Mouse (Mus musculus) thymus, adult 2 months (tissue): ENCODE data around the gene Mras. TPM values are rescaled to one million over a fixed set of nuclear protein-coding genes. Genes with fewer than 3 reads are reported as not detected.

ENCODE experiments used
- DNase-seq: peaks from one replicate; pipeline ENCODE4 v3.0.0; 2021
- H3K27ac ChIP-seq: fragments of 200-500 bp; 2 replicates; pipeline ENCODE4 v1.5.1; 2012; ENCODE audit warnings: low read length, control low read depth; ENCODE audit not compliant: control insufficient read depth, insufficient read depth
- H3K27me3 ChIP-seq: fragments of 200-500 bp; 2 replicates; pipeline ENCODE4 v1.6.1; 2012; ENCODE audit warnings: mild to moderate bottlenecking, low read length, moderate library complexity, mixed read lengths; ENCODE audit not compliant: control insufficient read depth, insufficient read depth
- H3K36me3 ChIP-seq: fragments of 200-500 bp; 2 replicates; pipeline ENCODE4 v1.6.1; 2012; ENCODE audit warnings: mild to moderate bottlenecking, low read length, moderate library complexity; ENCODE audit not compliant: control insufficient read depth, insufficient read depth
- H3K4me1 ChIP-seq: fragments of 200-500 bp; replicated peaks from 2 replicates; pipeline ENCODE4 v1.6.1; 2012; ENCODE audit warnings: low read length; ENCODE audit not compliant: control insufficient read depth, insufficient read depth
- H3K4me3 ChIP-seq: fragments of 200-500 bp; 2 replicates; pipeline ENCODE4 v1.5.1; 2012; ENCODE audit warnings: mild to moderate bottlenecking, low read length, control low read depth, moderate library complexity; ENCODE audit not compliant: control insufficient read depth, insufficient read depth
- CTCF ChIP-seq: fragments of 200-500 bp; IDR thresholded peaks from 2 replicates; pipeline ENCODE4 v1.5.1; 2012; ENCODE audit warnings: mild to moderate bottlenecking, control low read depth, low read length, moderate library complexity, borderline replicate concordance; ENCODE audit not compliant: control insufficient read depth, poor library complexity, insufficient read depth; ENCODE audit errors: extremely low read depth
- POLR2A ChIP-seq: fragments of 200-500 bp; IDR thresholded peaks from 2 replicates; pipeline ENCODE4 v1.6.1; 2012; ENCODE audit warnings: mild to moderate bottlenecking, low read length, control low read depth, moderate library complexity; ENCODE audit not compliant: control insufficient read depth, poor library complexity, insufficient read depth; ENCODE audit errors: extremely low read depth
- WGBS: fragments of 180-500 bp; shearing (Covaris S2); methylation state at CpG from one replicate; pipeline ENCODE4 v1.1.7; 2018; 5-methylcytosine and 5-hydroxymethylcytosine counted together
- polyA plus RNA-seq: library from polyadenylated mRNA; depleted of rRNA; stranded (reverse); fragments of >200 nt; gene quantifications from 2 replicates; pipeline ENCODE4 v1.2.3, GENCODE M21; 2012

Mras gene
- polyA plus RNA-seq, 1 experiment: 14.9 TPM

DNA sequence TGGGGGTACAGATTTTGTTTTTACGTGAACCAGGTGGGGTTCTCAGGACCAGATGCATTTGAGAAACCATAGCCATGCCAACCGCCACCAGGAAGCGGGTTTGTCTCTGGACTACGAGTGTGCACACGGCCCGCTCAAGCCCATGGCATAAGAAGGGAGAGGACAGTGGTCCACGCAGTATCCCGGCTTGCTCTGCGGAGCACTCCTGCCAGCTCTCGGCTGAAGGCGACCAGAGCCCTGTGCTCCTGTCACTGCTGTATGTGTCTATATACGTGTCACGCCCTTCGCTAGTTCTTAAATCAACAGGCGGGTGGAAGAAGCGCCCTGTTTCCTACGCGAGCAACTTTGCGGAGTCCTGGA lies 79.6 kb downstream of the Mras start:
- no peaks in the 10 kb centered on the region for H3K36me3 ChIP-seq
- no peak overlapping the region for H3K4me3 ChIP-seq
- DNase-seq: no peak
- 10% methylated on average over 19 of the region's 19 CpGs for WGBS
- H3K27me3 ChIP-seq: peaks cover 6% of the 10 kb centered on the region; the same call in 1 of the 2 replicates
- H3K4me1 ChIP-seq: no peaks in the 10 kb centered on the region
- H3K27ac ChIP-seq: no peak overlapping the region
- TF ChIP-seq CTCF (no peak), POLR2A (no peak)

DNA sequence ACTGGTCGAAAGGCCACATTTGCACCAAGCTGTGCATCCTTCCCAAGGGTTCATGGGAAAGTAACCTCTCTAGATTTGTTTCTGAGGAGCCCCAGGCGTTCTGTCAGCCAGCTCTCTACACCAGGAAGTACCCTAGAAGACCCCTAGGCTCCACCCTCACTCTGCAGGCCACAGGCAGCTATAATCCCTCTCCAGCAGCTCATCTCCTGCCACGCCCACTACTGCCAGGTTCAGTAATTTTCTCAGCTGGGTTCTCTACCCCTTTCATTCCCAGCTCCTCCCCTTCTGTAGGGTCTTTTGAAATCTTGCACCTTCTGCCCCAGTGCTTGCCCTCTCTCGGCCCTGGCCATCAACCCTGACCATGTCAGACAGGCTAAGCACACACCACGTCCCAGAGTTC lies 81.2 kb downstream of the Mras start:
- WGBS: 63% methylated on average over 5 of the region's 5 CpGs
- no peak for DNase-seq

GRCm38 (mm10) chr9:99354796-99355195 lies 82.4 kb downstream of the Mras start:
- TF ChIP-seq CTCF (no peak), POLR2A (no peak)
- 82% methylated on average over 5 of the region's 5 CpGs for WGBS
- no peaks in the 10 kb centered on the region for H3K36me3 ChIP-seq
- H3K4me1 ChIP-seq: no peaks in the 10 kb centered on the region
- H3K4me3 ChIP-seq: no peak overlapping the region
- no peak for DNase-seq
- H3K27ac ChIP-seq: no peak overlapping the region
- H3K27me3 ChIP-seq: peaks cover 6% of the 10 kb centered on the region; the same call in 1 of the 2 replicates

More for the DNA sequence above, 81.2 kb downstream of the Mras start:
- Histone ChIP-seq H3K27ac (no peak overlapping the region), H3K4me3 (no peak overlapping the region), H3K4me1 (no peaks in the 10 kb centered on the region), H3K36me3 (no peaks in the 10 kb centered on the region), H3K27me3 (peaks cover 6% of the 10 kb centered on the region; the same call in 1 of the 2 replicates)
- TF ChIP-seq POLR2A (no peak), CTCF (no peak)

DNA sequence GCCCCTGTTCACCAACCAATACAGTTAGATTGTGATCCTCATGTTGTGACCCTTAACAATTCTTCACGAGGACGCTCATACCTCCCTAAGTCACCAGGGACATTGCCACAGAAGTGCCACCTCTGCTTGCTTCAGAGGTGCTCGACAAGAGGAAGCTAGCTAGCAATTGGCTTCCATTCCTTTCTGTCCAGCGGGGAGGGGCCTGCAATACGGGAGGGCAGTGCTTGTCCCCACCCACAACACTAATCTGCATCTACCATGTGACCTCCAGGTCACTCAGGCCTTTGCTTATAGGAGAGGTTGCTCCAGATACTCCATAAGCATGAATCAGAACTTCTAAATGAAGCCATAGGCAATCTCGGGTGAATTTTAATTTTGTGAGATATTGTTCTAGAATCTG lies 83.8 kb downstream of the Mras start:
- DNase-seq: no peak
- 53% methylated on average over 6 of the region's 6 CpGs for WGBS
- TF ChIP-seq CTCF (no peak), POLR2A (no peak)

DNA sequence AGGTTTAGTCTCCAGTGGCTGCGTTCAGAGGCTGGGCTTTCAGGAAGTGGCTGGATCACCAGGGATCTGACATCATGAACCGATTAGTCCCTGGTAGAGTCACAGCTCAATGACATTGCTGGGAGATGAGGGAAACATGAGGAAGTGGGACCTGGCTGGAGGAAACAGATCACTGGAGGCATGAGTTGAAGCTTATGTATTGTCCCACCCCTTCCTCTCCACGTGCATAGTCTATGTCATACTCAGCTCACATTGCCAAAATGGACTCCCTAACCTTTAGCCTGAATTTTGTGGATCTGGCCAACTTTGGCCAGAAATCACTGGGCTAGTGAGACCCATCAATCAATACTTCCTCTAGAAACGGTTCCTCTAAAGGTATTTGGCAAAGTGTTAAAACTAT lies 84.2 kb downstream of the Mras start:
- Histone ChIP-seq H3K27ac (no peak overlapping the region), H3K36me3 (no peaks in the 10 kb centered on the region), H3K4me1 (no peaks in the 10 kb centered on the region), H3K27me3 (peaks cover 4% of the 10 kb centered on the region; the same call in 1 of the 2 replicates), H3K4me3 (no peak overlapping the region)
- no peak for TF ChIP-seq POLR2A
- TF ChIP-seq CTCF: no peak
- 27% methylated on average over 4 of the region's 4 CpGs for WGBS
- no peak for DNase-seq

More for the DNA sequence above, 83.8 kb downstream of the Mras start:
- H3K27ac ChIP-seq: no peak overlapping the region
- H3K36me3 ChIP-seq: no peaks in the 10 kb centered on the region
- H3K27me3 ChIP-seq: peaks cover 6% of the 10 kb centered on the region; the same call in 1 of the 2 replicates
- no peaks in the 10 kb centered on the region for H3K4me1 ChIP-seq
- H3K4me3 ChIP-seq: no peak overlapping the region

- H3K27ac ChIP-seq: no peak overlapping the region
- TF ChIP-seq POLR2A (no peak), CTCF (no peak)
- no peak for DNase-seq
- no peak overlapping the region for H3K4me3 ChIP-seq
- WGBS: 50% methylated on average over 4 of the region's 4 CpGs
- no peaks in the 10 kb centered on the region for H3K36me3 ChIP-seq
- H3K27me3 ChIP-seq: no peaks in the 10 kb centered on the region
- no peaks in the 10 kb centered on the region for H3K4me1 ChIP-seq
Measured at GRCm38 (mm10) chr9:99345351-99345792, 91.8 kb downstream of the Mras start.

DNA sequence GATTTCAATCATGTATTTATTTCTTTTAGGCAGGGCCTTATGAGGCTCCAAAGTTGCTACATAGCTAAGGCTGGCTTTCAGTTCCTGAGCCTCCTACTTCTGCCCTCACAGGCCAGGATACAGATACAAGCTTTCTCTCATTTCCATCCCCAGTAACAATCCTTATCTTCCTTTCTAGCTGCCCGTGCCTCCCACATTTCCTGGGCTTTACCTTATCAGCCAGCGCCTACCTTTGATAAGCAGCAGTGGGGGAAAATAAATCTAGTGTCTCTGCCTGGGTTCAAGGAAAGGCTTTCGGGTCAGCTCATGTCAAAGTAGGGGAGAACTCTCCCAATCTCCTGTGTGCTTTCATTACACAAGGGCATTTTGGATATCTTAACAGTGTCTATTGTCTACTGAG lies 95.6 kb downstream of the Mras start:
- Histone ChIP-seq H3K36me3 (no peaks in the 10 kb centered on the region), H3K4me3 (no peak overlapping the region), H3K27me3 (no peaks in the 10 kb centered on the region), H3K27ac (no peak overlapping the region), H3K4me1 (no peaks in the 10 kb centered on the region)
- DNase-seq: no peak
- WGBS: 67% methylated on average over 3 of the region's 3 CpGs
- TF ChIP-seq POLR2A (no peak), CTCF (no peak)

GRCm38 (mm10) chr9:99340126-99340525 lies 97.1 kb downstream of the Mras start:
- no peaks in the 10 kb centered on the region for H3K27me3 ChIP-seq
- no peak for DNase-seq
- no peak overlapping the region for H3K4me3 ChIP-seq
- 94% methylated on average over 12 of the region's 12 CpGs for WGBS
- no peaks in the 10 kb centered on the region for H3K36me3 ChIP-seq
- no peak overlapping the region for H3K27ac ChIP-seq
- no peaks in the 10 kb centered on the region for H3K4me1 ChIP-seq
- TF ChIP-seq CTCF (no peak), POLR2A (no peak)
